Mouse (Mus musculus) liver, embryonic 14.5 days (tissue): Measurements from ENCODE around the gene Nudt7. TPM values are rescaled to one million over a fixed set of nuclear protein-coding genes. Genes with fewer than 3 reads are reported as not detected.
A peak's percentile ranks its signal among the peaks of the same experiment; 100 is the strongest.

Experiments used
- ATAC-seq: fragments of 200-750 bp; cut with Nextera tagmentation; 2 replicates; pipeline ENCODE4 v1.8.0; 2017; ENCODE audit warnings: moderate number of reproducible peaks, mild to moderate bottlenecking, moderate library complexity; ENCODE audit not compliant: insufficient read depth
- DNase-seq, 3 experiments: peaks; one replicate each; pipeline ENCODE4 v3.0.0-alpha.2; 2012 to 2013; ENCODE audit warnings: low read depth in 3 of 3, low spot score in 3 of 3
- H3K27ac ChIP-seq: fragments of 300-500 bp; sonication (generic); 2 replicates; pipeline ENCODE4 v1.5.1; 2014; ENCODE audit warnings: moderate library complexity, mild to moderate bottlenecking, control low read depth, inconsistent platforms
- H3K27me3 ChIP-seq: fragments of 300-500 bp; sonication (generic); 2 replicates; pipeline ENCODE4 v1.6.1; 2014; ENCODE audit warnings: mild to moderate bottlenecking, low read length, moderate library complexity; ENCODE audit not compliant: control insufficient read depth, insufficient read depth
- H3K36me3 ChIP-seq: fragments of 300-500 bp; sonication (generic); replicated peaks from 2 replicates; pipeline ENCODE4 v1.6.1; 2014; ENCODE audit warnings: low read depth; ENCODE audit not compliant: control insufficient read depth, insufficient read depth
- H3K4me1 ChIP-seq, 2 experiments: fragments of 200-500 bp in 1 of 2; fragments of 300-500 bp in 1 of 2; sonication (generic) in 1 of 2; replicated peaks; 2 replicates each; pipeline ENCODE4 v1.6.1; 2012 to 2014; ENCODE audit warnings: antibody characterized with exemption in 1 of 2, inconsistent platforms in 1 of 2, low read length in 1 of 2; ENCODE audit not compliant: control insufficient read depth in 2 of 2, insufficient read depth in 2 of 2
- H3K4me2 ChIP-seq: fragments of 300-500 bp; sonication (generic); 2 replicates; pipeline ENCODE4 v1.6.1; 2014; ENCODE audit warnings: low read depth, mild to moderate bottlenecking, control low read depth, moderate library complexity
- H3K4me3 ChIP-seq, 2 experiments: fragments of 200-500 bp in 1 of 2; fragments of 300-500 bp in 1 of 2; sonication (generic) in 1 of 2; 2 replicates each; pipeline ENCODE4 v1.5.1; 2012 to 2014; ENCODE audit warnings: low read depth in 2 of 2, low read length in 2 of 2, mild to moderate bottlenecking in 2 of 2, control low read depth in 1 of 2, inconsistent platforms in 1 of 2, moderate library complexity in 1 of 2; ENCODE audit not compliant: insufficient read depth in 1 of 2
- H3K9ac ChIP-seq: fragments of 300-500 bp; sonication (generic); replicated peaks from 2 replicates; pipeline ENCODE4 v1.6.1; 2014; ENCODE audit warnings: mild to moderate bottlenecking, control low read depth, moderate library complexity
- H3K9me3 ChIP-seq: fragments of 300-500 bp; sonication (generic); 2 replicates; pipeline ENCODE4 v1.6.1; 2016; ENCODE audit warnings: low read length, mixed read lengths; ENCODE audit not compliant: control insufficient read depth
- CTCF ChIP-seq: IDR thresholded peaks from 2 replicates; pipeline ENCODE4 v1.5.1; 2016; ENCODE audit warnings: antibody characterized with exemption, low read depth, control low read depth
- EP300 ChIP-seq: IDR thresholded peaks from 2 replicates; pipeline ENCODE4 v1.6.1; 2016; ENCODE audit warnings: antibody characterized with exemption, low read depth
- WGBS: fragments of 180-500 bp; shearing (Covaris S2); extraction: QIAGEN DNeasy Blood & Tissue Kit; methylation state at CpG from one replicate; pipeline ENCODE4 v1.1.7; 2014; ENCODE audit not compliant: insufficient replicate concordance; 5-methylcytosine and 5-hydroxymethylcytosine counted together
- polyA plus RNA-seq, 2 experiments: library from polyadenylated mRNA; depleted of rRNA in 1 of 2; stranded (reverse) in 1 of 2; unstranded in 1 of 2; fragments of >200 nt; fragmentation: Nextera tagmentation in 1 of 2; extraction: Ambion mirVana in 1 of 2; gene quantifications; 2 replicates each; pipeline versions ENCODE4 v1.2.1 to v1.2.3; 2012 to 2014

Nudt7 gene
- polyA plus RNA-seq, 2 experiments, result 9.0 to 18.9 TPM

DNA sequence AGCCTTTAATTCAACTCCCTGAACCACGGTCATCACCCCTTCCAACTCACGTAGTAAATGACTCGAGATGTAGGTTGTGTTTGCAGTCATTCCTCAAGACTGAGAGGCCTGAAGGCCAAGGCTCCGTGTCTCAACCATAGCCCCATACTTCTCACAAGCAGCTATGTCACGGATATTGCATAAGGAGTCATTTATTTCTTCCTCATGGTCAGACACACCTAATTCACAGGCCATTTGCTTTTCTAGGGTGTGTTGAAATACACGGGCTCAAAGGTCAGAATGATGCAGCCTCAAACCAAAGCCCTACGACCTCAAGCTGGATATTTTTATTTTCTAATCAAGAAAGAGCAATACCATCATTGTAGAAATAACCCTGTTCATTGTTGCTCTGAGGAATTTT, 2.5 kb upstream of the Nudt7 start:
- Histone ChIP-seq H3K27ac (no peak overlapping the region), H3K9me3 (no peaks in the 10 kb centered on the region), H3K27me3 (no peaks in the 10 kb centered on the region), H3K4me2 (no peak overlapping the region), H3K4me3 (no peak overlapping the region), H3K4me1 (peaks cover 4 to 25% of the 10 kb centered on the region in 2 experiments), H3K9ac (no peak overlapping the region), H3K36me3 (no peaks in the 10 kb centered on the region)
- ATAC-seq (no peak), DNase-seq (peak in 1 of 3 experiments; percentile 11)
- TF ChIP-seq EP300 (no peak), CTCF (no peak)
- WGBS, result 65% methylated on average over 7 of the region's 7 CpGs

- no peak for TF ChIP-seq CTCF
- TF ChIP-seq EP300, result no peak
- WGBS, result 69% methylated on average over 4 of the region's 4 CpGs
- H3K4me1 ChIP-seq, result peaks cover 4 to 30% of the 10 kb centered on the region in 2 experiments
- ATAC-seq (no peak), DNase-seq (no peak)
- no peak overlapping the region for H3K27ac ChIP-seq
- no peak overlapping the region for H3K4me3 ChIP-seq
- no peak overlapping the region for H3K9ac ChIP-seq
- no peaks in the 10 kb centered on the region for H3K9me3 ChIP-seq
- H3K27me3 ChIP-seq, result no peaks in the 10 kb centered on the region
- H3K4me2 ChIP-seq, result no peak overlapping the region
- H3K36me3 ChIP-seq, result no peaks in the 10 kb centered on the region
Measured at GRCm38 (mm10) chr8:114131421-114131820, 1.9 kb upstream of the Nudt7 start.

GRCm38 (mm10) chr8:114133050-114133509, 277 bp upstream of the Nudt7 start:
- no peak overlapping the region for H3K27ac ChIP-seq
- no peak for ATAC-seq
- WGBS, result 21% methylated on average over 14 of the region's 14 CpGs

GRCm38 (mm10) chr8:114136750-114137149, 3.4 kb downstream of the Nudt7 start:
- no peak for TF ChIP-seq CTCF
- TF ChIP-seq EP300, result peak; percentile 64
- peak; percentile 24 to 37 (median 33) for DNase-seq
- no peaks in the 10 kb centered on the region for H3K36me3 ChIP-seq
- H3K9ac ChIP-seq, result no peak overlapping the region
- H3K9me3 ChIP-seq, result no peaks in the 10 kb centered on the region
- H3K4me1 ChIP-seq, result peaks cover 10 to 37% of the 10 kb centered on the region in 2 experiments
- H3K27ac ChIP-seq, result no peak overlapping the region
- 23% methylated on average over 1 of the region's 1 CpGs for WGBS
- no peaks in the 10 kb centered on the region for H3K27me3 ChIP-seq
- no peak overlapping the region for H3K4me3 ChIP-seq
- H3K4me2 ChIP-seq, result no peak overlapping the region
- peak; percentile 64 for ATAC-seq

More at GRCm38 (mm10) chr8:114133050-114133509, 277 bp upstream of the Nudt7 start:
- Histone ChIP-seq H3K36me3 (no peaks in the 10 kb centered on the region), H3K9me3 (no peaks in the 10 kb centered on the region), H3K27me3 (no peaks in the 10 kb centered on the region), H3K4me3 (no peak overlapping the region; a peak in 1 of 4 replicates), H3K4me1 (peaks cover 10 to 41% of the 10 kb centered on the region in 2 experiments), H3K4me2 (peak overlapping the region; percentile 70), H3K9ac (no peak overlapping the region)
- DNase-seq, result no peak
- TF ChIP-seq CTCF (no peak), EP300 (no peak)

- Histone ChIP-seq H3K4me1 (peaks cover 10 to 38% of the 10 kb centered on the region in 2 experiments), H3K4me3 (no peak overlapping the region), H3K9ac (no peak overlapping the region), H3K4me2 (no peak overlapping the region), H3K9me3 (no peaks in the 10 kb centered on the region), H3K36me3 (no peaks in the 10 kb centered on the region), H3K27ac (no peak overlapping the region), H3K27me3 (no peaks in the 10 kb centered on the region)
- ATAC-seq (no peak), DNase-seq (no peak)
- 61% methylated on average over 5 of the region's 5 CpGs for WGBS
- TF ChIP-seq EP300 (no peak), CTCF (no peak)
Measured at GRCm38 (mm10) chr8:114137181-114137580, 3.8 kb downstream of the Nudt7 start.
